Mouse (Mus musculus) naive thymus-derived CD4-positive, alpha-beta T cell, adult 2 months (primary cell): Measurements from ENCODE around the gene Frat2.

Experiments used
- DNase-seq: peaks from one replicate; pipeline ENCODE4 v3.0.0-alpha.2; 2011; ENCODE audit warnings: low read depth

The Frat2 gene

GRCm38 (mm10) chr19:41818749-41819148 is 29.2 kb downstream of the Frat2 start:
- DNase-seq = no peak

GRCm38 (mm10) chr19:41817325-41817724 is 30.6 kb downstream of the Frat2 start:
- DNase-seq = no peak

GRCm38 (mm10) chr19:41816915-41817314 is 31.0 kb downstream of the Frat2 start:
- no peak for DNase-seq

- no peak for DNase-seq
These were observed 31.5 kb downstream of the Frat2 start for GRCm38 (mm10) chr19:41816410-41816809.

GRCm38 (mm10) chr19:41813374-41813773 is 34.6 kb downstream of the Frat2 start:
- no peak for DNase-seq

GRCm38 (mm10) chr19:41812525-41812924 is 35.4 kb downstream of the Frat2 start:
- no peak for DNase-seq

GRCm38 (mm10) chr19:41810074-41810473 is 37.9 kb downstream of the Frat2 start:
- no peak for DNase-seq

- DNase-seq = no peak
These were observed 39.8 kb downstream of the Frat2 start for GRCm38 (mm10) chr19:41808104-41808634.

GRCm38 (mm10) chr19:41807497-41807896 is 40.4 kb downstream of the Frat2 start:
- DNase-seq = no peak

GRCm38 (mm10) chr19:41805831-41806230 is 42.1 kb downstream of the Frat2 start:
- peak; percentile 41 for DNase-seq

- peak; percentile 78 for DNase-seq
These were observed 44.6 kb downstream of the Frat2 start for GRCm38 (mm10) chr19:41803322-41803721.

- peak; percentile 95 for DNase-seq
These were observed 46.1 kb downstream of the Frat2 start, which contains the start of gene Arhgap19 for GRCm38 (mm10) chr19:41801742-41802369. TSS of gene Arhgap19 (minus strand) at chr19:41802047.

- DNase-seq = no peak
These were observed 46.8 kb downstream of the Frat2 start for GRCm38 (mm10) chr19:41800986-41801741.

- DNase-seq = no peak
These were observed 47.5 kb downstream of the Frat2 start for GRCm38 (mm10) chr19:41800451-41800850.

- DNase-seq = no peak
These were observed 50.4 kb downstream of the Frat2 start for GRCm38 (mm10) chr19:41797536-41797935.

GRCm38 (mm10) chr19:41796789-41797327 is 51.1 kb downstream of the Frat2 start:
- no peak for DNase-seq

- no peak for DNase-seq
These were observed 51.7 kb downstream of the Frat2 start for GRCm38 (mm10) chr19:41796148-41796760.
